Mouse (Mus musculus) cortical plate, adult 2 months (tissue): Measurements from ENCODE around the gene Olfml1.

Source experiments
- CTCF ChIP-seq: fragments of 200-500 bp; IDR thresholded peaks from 2 replicates; pipeline ENCODE4 v1.5.1; 2011; ENCODE audit warnings: mild to moderate bottlenecking, control low read depth, low read length; ENCODE audit not compliant: insufficient read depth; ENCODE audit errors: extremely low read depth
- POLR2A ChIP-seq: fragments of 200-500 bp; IDR thresholded peaks from 2 replicates; pipeline ENCODE4 v1.6.1; 2011; ENCODE audit warnings: mild to moderate bottlenecking, low read length, control low read depth; ENCODE audit not compliant: insufficient read depth; ENCODE audit errors: extremely low read depth

DNA sequence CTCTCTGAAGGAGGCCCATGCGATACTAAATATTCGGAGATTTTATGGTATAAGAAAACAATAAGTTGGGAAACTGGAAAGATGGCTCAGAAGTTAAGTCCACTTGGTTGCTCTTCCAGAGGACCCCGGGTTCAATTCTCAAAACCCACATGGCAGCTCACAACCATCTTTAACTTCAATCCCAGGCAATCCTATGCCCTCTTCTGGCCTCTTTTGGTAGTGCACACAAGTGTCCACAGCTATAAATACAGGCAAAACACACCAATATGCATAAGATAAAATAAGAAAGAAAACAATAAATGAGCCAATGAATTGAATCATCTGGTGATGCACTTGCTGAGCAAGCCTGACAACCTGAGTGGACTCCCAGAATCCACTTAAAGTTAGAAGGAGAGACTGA, 11.3 kb upstream of the Olfml1 start:
- TF ChIP-seq POLR2A: no peak
- 0 out of 2 replicates have a peak, but pooled peaks have one; percentile 14 for TF ChIP-seq CTCF
